Mouse (Mus musculus) heart, adult 9 months (tissue): ENCODE results near the gene Dad1.
A peak's percentile ranks its signal among the peaks of the same experiment; 100 is the strongest.
"Not testable (repeated sequence)": the region's sequence is repeated elsewhere in the genome, so short reads cannot be mapped to it uniquely, and the experiment has no call there.

Experiments
- DNase-seq, 2 experiments: peaks; one replicate each; pipeline ENCODE4 v3.0.0; 2022; ENCODE audit warnings: low spot score in 2 of 2

Dad1 gene

GRCm38 (mm10) chr14:54246232-54246631 lies 7.7 kb downstream of the Dad1 start:
- DNase-seq: no peak

GRCm38 (mm10) chr14:54244183-54244582 lies 9.7 kb downstream of the Dad1 start:
- no peak for DNase-seq

GRCm38 (mm10) chr14:54240542-54240941 lies 13.4 kb downstream of the Dad1 start:
- no peak for DNase-seq

- peak; percentile 60 to 75 for DNase-seq
Measured at GRCm38 (mm10) chr14:54239002-54239736, 14.7 kb downstream of the Dad1 start.

GRCm38 (mm10) chr14:54236881-54237280 lies 17.0 kb downstream of the Dad1 start:
- DNase-seq: no peak

GRCm38 (mm10) chr14:54235825-54236540 lies 17.9 kb downstream of the Dad1 start:
- no peak for DNase-seq

GRCm38 (mm10) chr14:54234231-54235040 lies 19.5 kb downstream of the Dad1 start:
- DNase-seq: no peak

- no peak for DNase-seq
Measured at GRCm38 (mm10) chr14:54233559-54234143, 20.3 kb downstream of the Dad1 start.

- peak; percentile 48 to 79 for DNase-seq
Measured at GRCm38 (mm10) chr14:54232811-54233558, 20.9 kb downstream of the Dad1 start.

GRCm38 (mm10) chr14:54232143-54232542 lies 21.8 kb downstream of the Dad1 start:
- DNase-seq: no peak

- no peak for DNase-seq
Measured at GRCm38 (mm10) chr14:54231176-54231956, 22.5 kb downstream of the Dad1 start.

- no peak for DNase-seq
Measured at GRCm38 (mm10) chr14:54230638-54231150, 23.2 kb downstream of the Dad1 start.

- DNase-seq: not testable (repeated sequence)
Measured at GRCm38 (mm10) chr14:54229849-54230248, 24.1 kb downstream of the Dad1 start.

GRCm38 (mm10) chr14:54228933-54229713 lies 24.8 kb downstream of the Dad1 start:
- DNase-seq: no peak

GRCm38 (mm10) chr14:54228501-54228900 lies 25.4 kb downstream of the Dad1 start:
- no peak for DNase-seq

GRCm38 (mm10) chr14:54227911-54228451 lies 25.9 kb downstream of the Dad1 start:
- peak; percentile 56 to 57 for DNase-seq

GRCm38 (mm10) chr14:54226911-54227811 lies 26.7 kb downstream of the Dad1 start:
- DNase-seq: peak; percentile 48 to 72

GRCm38 (mm10) chr14:54225725-54226124 lies 28.2 kb downstream of the Dad1 start:
- DNase-seq: no peak
